Mouse (Mus musculus) neural tube, embryonic 12.5 days (tissue): Measurements from ENCODE around the gene Faap100. TPM values are rescaled to one million over a fixed set of nuclear protein-coding genes. Genes with fewer than 3 reads are reported as not detected.
A peak's percentile ranks its signal among the peaks of the same experiment; 100 is the strongest.

ENCODE experiments used
- ATAC-seq: fragments of 200-750 bp; cut with Nextera tagmentation; 2 replicates; pipeline ENCODE4 v1.8.0; 2017; ENCODE audit warnings: low read depth, mild to moderate bottlenecking, moderate TSS enrichment, moderate library complexity; ENCODE audit not compliant: low FRiP score
- H3K27ac ChIP-seq: fragments of 300-500 bp; sonication (generic); 2 replicates; pipeline ENCODE4 v1.5.1; 2016
- H3K27me3 ChIP-seq: fragments of 300-500 bp; sonication (generic); replicated peaks from 2 replicates; pipeline ENCODE4 v1.6.1; 2016; ENCODE audit warnings: mild to moderate bottlenecking
- H3K36me3 ChIP-seq: fragments of 300-500 bp; sonication (generic); 2 replicates; pipeline ENCODE4 v1.6.1; 2016; ENCODE audit warnings: mild to moderate bottlenecking
- H3K4me1 ChIP-seq: fragments of 300-500 bp; sonication (generic); 2 replicates; pipeline ENCODE4 v1.6.1; 2016
- H3K4me2 ChIP-seq: fragments of 300-500 bp; sonication (generic); replicated peaks from 2 replicates; pipeline ENCODE4 v1.6.1; 2016; ENCODE audit warnings: mild to moderate bottlenecking
- H3K4me3 ChIP-seq: fragments of 300-500 bp; sonication (generic); 2 replicates; pipeline ENCODE4 v1.5.1; 2016
- H3K9ac ChIP-seq: fragments of 300-500 bp; sonication (generic); 2 replicates; pipeline ENCODE4 v1.6.1; 2016; ENCODE audit warnings: mild to moderate bottlenecking
- H3K9me3 ChIP-seq: fragments of 300-500 bp; sonication (generic); 2 replicates; pipeline ENCODE4 v1.6.1; 2016; ENCODE audit warnings: mild to moderate bottlenecking
- WGBS: fragments of 180-500 bp; shearing (Covaris S2); methylation state at CpG from one replicate; pipeline ENCODE4 v1.1.7; 2016; 5-methylcytosine and 5-hydroxymethylcytosine counted together
- polyA plus RNA-seq: library from polyadenylated mRNA; unstranded; fragments of >200 nt; fragmentation: Nextera tagmentation; extraction: Ambion mirVana; gene quantifications from 2 replicates; pipeline ENCODE4 v1.2.1, GENCODE M21; 2016

The Faap100 gene
- polyA plus RNA-seq, 1 experiment from 2014 or later, result 51.0 TPM

GRCm38 (mm10) chr11:120397602-120398001 is 19.0 kb upstream of the Faap100 start:
- H3K27ac ChIP-seq, result no peak overlapping the region
- peaks cover 84% of the 10 kb centered on the region for H3K36me3 ChIP-seq
- no peak overlapping the region for H3K4me3 ChIP-seq
- no peak overlapping the region for H3K9ac ChIP-seq
- no peaks in the 10 kb centered on the region for H3K9me3 ChIP-seq
- no peaks in the 10 kb centered on the region for H3K4me1 ChIP-seq
- no peaks in the 10 kb centered on the region for H3K27me3 ChIP-seq
- 69% methylated on average over 2 of the region's 2 CpGs for WGBS
- H3K4me2 ChIP-seq, result no peak overlapping the region
- no peak for ATAC-seq

- Histone ChIP-seq H3K4me2 (no peak overlapping the region), H3K27ac (no peak overlapping the region), H3K27me3 (no peaks in the 10 kb centered on the region), H3K4me3 (no peak overlapping the region), H3K9ac (no peak overlapping the region), H3K4me1 (no peaks in the 10 kb centered on the region), H3K9me3 (no peaks in the 10 kb centered on the region), H3K36me3 (peaks cover 71% of the 10 kb centered on the region)
- 85% methylated on average over 4 of the region's 4 CpGs for WGBS
- ATAC-seq, result no peak
Observed at GRCm38 (mm10) chr11:120395661-120396060, 17.1 kb upstream of the Faap100 start.

- WGBS, result 94% methylated on average over 9 of the region's 9 CpGs
- Histone ChIP-seq H3K36me3 (peaks cover 64% of the 10 kb centered on the region), H3K9me3 (no peaks in the 10 kb centered on the region), H3K9ac (no peak overlapping the region), H3K4me1 (no peaks in the 10 kb centered on the region), H3K4me2 (no peak overlapping the region), H3K27ac (no peak overlapping the region), H3K27me3 (no peaks in the 10 kb centered on the region), H3K4me3 (no peak overlapping the region)
- no peak for ATAC-seq
Observed at GRCm38 (mm10) chr11:120388580-120388979, 10.0 kb upstream of the Faap100 start.

GRCm38 (mm10) chr11:120387157-120387556 is 8.6 kb upstream of the Faap100 start:
- peaks cover 65% of the 10 kb centered on the region for H3K36me3 ChIP-seq
- no peak overlapping the region for H3K4me3 ChIP-seq
- no peaks in the 10 kb centered on the region for H3K4me1 ChIP-seq
- H3K27ac ChIP-seq, result no peak overlapping the region
- H3K9me3 ChIP-seq, result no peaks in the 10 kb centered on the region
- H3K4me2 ChIP-seq, result no peak overlapping the region
- no peak overlapping the region for H3K9ac ChIP-seq
- ATAC-seq, result no peak
- 81% methylated on average over 2 of the region's 2 CpGs for WGBS
- H3K27me3 ChIP-seq, result no peaks in the 10 kb centered on the region

- Histone ChIP-seq H3K27me3 (no peaks in the 10 kb centered on the region), H3K27ac (no peak overlapping the region), H3K4me3 (no peak overlapping the region), H3K36me3 (peaks cover 69% of the 10 kb centered on the region), H3K9me3 (no peaks in the 10 kb centered on the region), H3K4me2 (no peak overlapping the region), H3K9ac (no peak overlapping the region), H3K4me1 (no peaks in the 10 kb centered on the region)
- WGBS, result 95% methylated on average over 6 of the region's 6 CpGs
- no peak for ATAC-seq
Observed at GRCm38 (mm10) chr11:120386632-120387031, 8.1 kb upstream of the Faap100 start.

GRCm38 (mm10) chr11:120382509-120382908 is 3.9 kb upstream of the Faap100 start:
- H3K36me3 ChIP-seq, result peaks cover 70% of the 10 kb centered on the region
- no peak overlapping the region for H3K4me3 ChIP-seq
- H3K27ac ChIP-seq, result no peak overlapping the region
- no peaks in the 10 kb centered on the region for H3K27me3 ChIP-seq
- peaks cover 15% of the 10 kb centered on the region for H3K4me1 ChIP-seq
- no peaks in the 10 kb centered on the region for H3K9me3 ChIP-seq
- H3K9ac ChIP-seq, result no peak overlapping the region
- ATAC-seq, result no peak
- H3K4me2 ChIP-seq, result no peak overlapping the region
- 98% methylated on average over 9 of the region's 9 CpGs for WGBS

- no peaks in the 10 kb centered on the region for H3K27me3 ChIP-seq
- no peak for ATAC-seq
- no peak overlapping the region for H3K4me2 ChIP-seq
- H3K9ac ChIP-seq, result no peak overlapping the region
- peaks cover 22% of the 10 kb centered on the region for H3K4me1 ChIP-seq
- peaks cover 68% of the 10 kb centered on the region for H3K36me3 ChIP-seq
- 93% methylated on average over 4 of the region's 4 CpGs for WGBS
- no peak overlapping the region for H3K27ac ChIP-seq
- H3K9me3 ChIP-seq, result no peaks in the 10 kb centered on the region
- H3K4me3 ChIP-seq, result no peak overlapping the region
Observed at GRCm38 (mm10) chr11:120381157-120381556, 2.6 kb upstream of the Faap100 start.

GRCm38 (mm10) chr11:120380271-120380670 is 1.7 kb upstream of the Faap100 start:
- H3K4me3 ChIP-seq, result no peak overlapping the region
- H3K9me3 ChIP-seq, result no peaks in the 10 kb centered on the region
- no peak overlapping the region for H3K4me2 ChIP-seq
- peaks cover 68% of the 10 kb centered on the region for H3K36me3 ChIP-seq
- no peaks in the 10 kb centered on the region for H3K27me3 ChIP-seq
- peaks cover 22% of the 10 kb centered on the region for H3K4me1 ChIP-seq
- H3K27ac ChIP-seq, result no peak overlapping the region
- H3K9ac ChIP-seq, result no peak overlapping the region
- ATAC-seq, result no peak
- WGBS, result 91% methylated on average over 3 of the region's 3 CpGs

- Histone ChIP-seq H3K27me3 (no peaks in the 10 kb centered on the region), H3K36me3 (peaks cover 68% of the 10 kb centered on the region), H3K4me3 (peak overlapping the region; percentile 87), H3K27ac (peak overlapping the region; percentile 15; the same call in 1 of the 2 replicates), H3K4me1 (peaks cover 22% of the 10 kb centered on the region), H3K4me2 (peak overlapping the region; percentile 98), H3K9me3 (no peaks in the 10 kb centered on the region), H3K9ac (peak overlapping the region; percentile 86)
- ATAC-seq, result peak; percentile 49
- WGBS, result 3% methylated on average over 40 of the region's 40 CpGs
Observed at GRCm38 (mm10) chr11:120378031-120378610, 443 bp downstream of the Faap100 start.

- Histone ChIP-seq H3K9me3 (no peaks in the 10 kb centered on the region), H3K9ac (peak overlapping the region; percentile 86), H3K27ac (no peak overlapping the region), H3K27me3 (no peaks in the 10 kb centered on the region), H3K4me1 (peaks cover 22% of the 10 kb centered on the region), H3K4me3 (peak overlapping the region; percentile 87), H3K4me2 (peak overlapping the region; percentile 98), H3K36me3 (peaks cover 68% of the 10 kb centered on the region)
- WGBS, result 78% methylated on average over 10 of the region's 10 CpGs
- ATAC-seq, result no peak
Observed at GRCm38 (mm10) chr11:120377337-120377736, 1.2 kb downstream of the Faap100 start.

GRCm38 (mm10) chr11:120376302-120377160 is 2.0 kb downstream of the Faap100 start:
- Histone ChIP-seq H3K9ac (peak overlapping the region; percentile 86; the same call in 1 of the 2 replicates), H3K4me3 (no peak overlapping the region), H3K27me3 (no peaks in the 10 kb centered on the region), H3K4me1 (peaks cover 22% of the 10 kb centered on the region), H3K9me3 (no peaks in the 10 kb centered on the region), H3K27ac (no peak overlapping the region), H3K4me2 (peak overlapping the region; percentile 98; the same call in 1 of the 2 replicates), H3K36me3 (peaks cover 68% of the 10 kb centered on the region)
- 90% methylated on average over 17 of the region's 17 CpGs for WGBS
- ATAC-seq, result no peak

- Histone ChIP-seq H3K27me3 (no peaks in the 10 kb centered on the region), H3K4me1 (peaks cover 22% of the 10 kb centered on the region), H3K27ac (no peak overlapping the region), H3K9me3 (no peaks in the 10 kb centered on the region), H3K4me2 (no peak overlapping the region), H3K4me3 (no peak overlapping the region), H3K9ac (no peak overlapping the region), H3K36me3 (peaks cover 68% of the 10 kb centered on the region)
- WGBS, result 92% methylated on average over 10 of the region's 10 CpGs
- no peak for ATAC-seq
Observed at GRCm38 (mm10) chr11:120375324-120375723, 3.2 kb downstream of the Faap100 start.
